Mouse (Mus musculus) heart, adult 2 months (tissue): ENCODE measurements around the gene Pex26.

ENCODE experiments used
- CTCF ChIP-seq: fragments of 200-600 bp; IDR thresholded peaks from 2 replicates; pipeline ENCODE4 v1.8.1; 2022; ENCODE audit warnings: antibody characterized with exemption, mild to moderate bottlenecking, moderate library complexity
- EP300 ChIP-seq: fragments of 200-500 bp; IDR thresholded peaks from 2 replicates; pipeline ENCODE4 v1.6.1; 2011; ENCODE audit warnings: low read depth, low read length, control low read depth; ENCODE audit not compliant: insufficient read depth
- POLR2A ChIP-seq: fragments of 200-500 bp; IDR thresholded peaks from 2 replicates; pipeline ENCODE4 v1.6.1; 2011; ENCODE audit warnings: mild to moderate bottlenecking, low read depth, low read length, control low read depth; ENCODE audit not compliant: insufficient read depth

DNA sequence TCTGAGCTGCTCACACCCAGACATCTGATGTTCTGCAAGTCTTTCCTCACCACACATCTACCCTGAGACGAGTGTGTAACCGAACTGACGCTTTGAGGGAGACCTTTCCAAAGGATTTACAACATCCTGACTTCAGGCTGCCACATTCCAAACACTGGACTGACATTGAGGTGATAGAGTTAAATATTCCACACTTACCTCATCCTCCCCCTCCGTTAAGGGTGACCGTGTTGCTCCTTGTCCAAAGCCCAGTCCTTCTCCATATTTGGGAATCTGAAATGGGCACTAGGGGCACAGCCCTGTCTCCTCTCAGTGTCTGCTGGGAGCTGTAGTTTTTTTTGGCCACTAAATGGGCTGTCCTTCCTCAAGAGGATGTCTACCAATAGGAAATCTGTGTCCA lies 10.0 kb upstream of the Pex26 start:
- TF ChIP-seq POLR2A (no peak), EP300 (no peak), CTCF (no peak)
